ENCODE assay signal across 8 mouse cellular contexts in the genomic region with DNA sequence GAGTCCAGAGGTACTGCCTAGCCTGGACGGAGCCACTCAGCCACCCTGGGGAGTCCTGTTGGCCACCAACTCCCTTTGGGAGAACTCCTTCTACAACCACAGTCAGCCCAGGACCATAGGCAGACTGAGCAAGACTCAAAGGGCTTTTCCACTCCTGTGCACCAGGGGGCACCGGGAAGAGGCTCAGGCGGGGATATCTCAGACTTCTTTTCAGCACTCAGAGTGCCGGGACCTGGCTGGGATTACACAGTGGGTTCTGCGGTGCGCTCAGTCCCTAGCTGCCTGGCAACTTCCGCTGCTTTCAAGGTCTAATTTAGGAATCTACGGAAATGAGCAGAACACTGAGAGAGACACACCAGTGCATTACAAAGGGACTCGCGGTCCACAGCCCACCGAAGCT.
A peak's percentile ranks its signal among the peaks of the same experiment; 100 is the strongest.
DNase-seq lines count a peak whose midpoint lies in the region; ATAC-seq and TF ChIP-seq lines count a peak whose summit lies in the region.

No protein-coding gene starts in this region.

- H3K4me1 ChIP-seq in forebrain, postnatal 0 days (ENCODE audit: insufficient read depth): 0 out of 2 replicates have a peak, but pooled peaks cover 2% of the 10 kb centered on the region
- H3K4me1 ChIP-seq in kidney, embryonic 15.5 days: peaks cover 73% of the 10 kb centered on the region
- H3K4me1 ChIP-seq in small intestine, adult 2 months (ENCODE audit: control insufficient read depth, insufficient read depth, insufficient read length, low read length): no peaks in the 10 kb centered on the region

- no peak for TF ChIP-seq POLR2A in small intestine, adult 2 months (IDR thresholded peaks at IDR 0.05; ENCODE audit: low read depth, low read length)

- peak; percentile 87 for ATAC-seq in forebrain, postnatal 0 days
- ATAC-seq in kidney, embryonic 15.5 days (replicated peaks; ENCODE audit: low FRiP score): peak; percentile 68

- no peak overlapping the region for H3K27ac ChIP-seq in forebrain, postnatal 0 days (ENCODE audit: low read depth, low read length)
- no peak overlapping the region for H3K27ac ChIP-seq in kidney, embryonic 15.5 days
- no peak overlapping the region for H3K27ac ChIP-seq in small intestine, adult 2 months (ENCODE audit: insufficient read depth, low read depth, low read length)

- H3K9me3 ChIP-seq in forebrain, postnatal 0 days (ENCODE audit: low read length): no peaks in the 10 kb centered on the region
- no peaks in the 10 kb centered on the region for H3K9me3 ChIP-seq in kidney, embryonic 15.5 days (replicated peaks)

- peaks cover 30% of the 10 kb centered on the region for H3K27me3 ChIP-seq in forebrain, postnatal 0 days (ENCODE audit: insufficient read depth, low read length)
- peaks cover 41% of the 10 kb centered on the region for H3K27me3 ChIP-seq in kidney, embryonic 15.5 days
- no peaks in the 10 kb centered on the region for H3K27me3 ChIP-seq in small intestine, adult 2 months (ENCODE audit: control insufficient read depth, insufficient read depth, low read length)

- 11% methylated on average over 11 of the region's 11 CpGs for WGBS in forebrain, postnatal 0 days
- 13% methylated on average over 11 of the region's 11 CpGs for WGBS in kidney, embryonic 15.5 days
- 29% methylated on average over 11 of the region's 11 CpGs for WGBS in small intestine, adult 2 months

- H3K4me3 ChIP-seq in forebrain, postnatal 0 days (ENCODE audit: low read depth, low read length): peak overlapping the region; percentile 16; the same call in 1 of the 2 replicates
- no peak overlapping the region for H3K4me3 ChIP-seq in kidney, embryonic 15.5 days (replicated peaks)
- no peak overlapping the region for H3K4me3 ChIP-seq in small intestine, adult 2 months (ENCODE audit: low read depth, low read length)

- H3K4me2 ChIP-seq in forebrain, postnatal 0 days (ENCODE audit: low read depth): peak overlapping the region; percentile 42
- H3K4me2 ChIP-seq in kidney, embryonic 15.5 days: peak overlapping the region; percentile 45

- peak; percentile 66 for TF ChIP-seq CTCF in forebrain, postnatal 0 days (IDR thresholded peaks at IDR 0.05; ENCODE audit: low read depth)
- TF ChIP-seq CTCF in small intestine, adult 2 months (IDR thresholded peaks at IDR 0.05; ENCODE audit: extremely low read depth, insufficient read length, insufficient replicate concordance, low read depth, low read length): peak; percentile 11; the same call in 1 of the 2 replicates

- H3K36me3 ChIP-seq in forebrain, postnatal 0 days (ENCODE audit: insufficient read depth): no peaks in the 10 kb centered on the region
- H3K36me3 ChIP-seq in kidney, embryonic 15.5 days: no peaks in the 10 kb centered on the region
- H3K36me3 ChIP-seq in small intestine, adult 2 months (ENCODE audit: control insufficient read depth, insufficient read depth, low read length): no peaks in the 10 kb centered on the region

- DNase-seq in layer of hippocampus, adult 11-12 months (ENCODE audit: low spot score): peak; percentile 36
- no peak for DNase-seq in layer of hippocampus, adult 9-10 months (ENCODE audit: low spot score)
- DNase-seq in R1 (ENCODE audit: low read depth, low spot score): peak; percentile 81
- DNase-seq in forebrain, postnatal 0 days: peak; percentile 70
- peak; percentile 45 for DNase-seq in lung, postnatal 36 days
- DNase-seq in cerebellum, postnatal 36 days: no peak

- no peak overlapping the region for H3K9ac ChIP-seq in forebrain, postnatal 0 days
- H3K9ac ChIP-seq in kidney, embryonic 15.5 days: no peak overlapping the region

Comparison
In these comparisons a context has a peak if more than half of its experiments do, and no peak if none do; other contexts are left out.
1. DNase-seq: peak in layer of hippocampus, adult 11-12 months (single experiment), R1 (single experiment), forebrain, postnatal 0 days (single experiment) and lung, postnatal 36 days (single experiment); none in layer of hippocampus, adult 9-10 months (single experiment) and cerebellum, postnatal 36 days (0 of 2).